Mouse (Mus musculus): ENCODE results near the gene Sema3b.
A peak's percentile ranks its signal among the peaks of the same experiment; 100 is the strongest.

Gene Sema3b

DNA sequence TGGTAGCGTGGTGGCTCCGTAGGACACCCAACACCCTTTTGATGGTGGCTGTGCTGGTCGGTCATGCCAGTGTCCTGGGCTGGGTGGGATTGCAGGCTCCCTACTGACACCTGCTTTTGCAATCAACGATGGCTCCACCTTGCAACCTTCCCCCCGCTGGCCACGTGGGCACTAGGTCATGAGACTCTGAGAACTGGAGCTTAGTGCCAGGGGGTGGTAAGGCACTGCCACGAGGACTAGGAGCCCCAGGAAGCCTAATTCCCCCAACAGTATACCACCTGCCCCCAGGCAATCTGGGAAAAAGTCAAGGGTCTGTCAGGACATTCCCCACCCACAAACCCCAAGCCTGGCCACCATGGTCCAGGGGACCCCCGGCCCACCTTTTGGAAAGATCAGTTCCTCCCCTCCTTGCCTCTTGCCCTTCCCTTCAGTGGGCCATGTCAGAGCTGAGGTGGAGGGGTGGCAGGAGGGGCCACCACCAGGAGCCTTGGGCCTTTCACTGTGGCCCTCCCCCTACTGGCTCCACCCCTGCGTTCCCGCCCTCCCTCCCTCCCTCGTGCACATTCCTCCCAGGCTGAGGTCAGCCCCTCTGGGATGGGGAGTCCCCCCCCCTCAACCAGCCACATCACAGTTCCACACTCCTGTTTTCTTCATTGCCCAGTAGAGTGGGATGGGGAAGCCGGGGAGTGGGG is at the start of gene Sema3b:
TSS of gene Sema3b (minus strand) at position 489 of the 692 bp plus-strand sequence.
- no peak for DNase-seq (ENCODE audit: extremely low read depth, low read depth, low spot score)

GRCm38 (mm10) chr9:107658096-107658495 is 49.1 kb upstream of the Sema3b start:
- no peak for DNase-seq (ENCODE audit: extremely low read depth, low read depth, low spot score)

GRCm38 (mm10) chr9:107657144-107657543 is 48.1 kb upstream of the Sema3b start:
- no peak for DNase-seq (ENCODE audit: extremely low read depth, low read depth, low spot score)

- no peak for DNase-seq (ENCODE audit: extremely low read depth, low read depth, low spot score)
Measured at GRCm38 (mm10) chr9:107654585-107654984, 45.6 kb upstream of the Sema3b start.

- no peak for DNase-seq (ENCODE audit: extremely low read depth, low read depth, low spot score)
Measured at GRCm38 (mm10) chr9:107653474-107653873, 44.4 kb upstream of the Sema3b start.

- DNase-seq (ENCODE audit: extremely low read depth, low read depth, low spot score) = no peak
Measured at GRCm38 (mm10) chr9:107650708-107651481, 41.9 kb upstream of the Sema3b start.

DNA sequence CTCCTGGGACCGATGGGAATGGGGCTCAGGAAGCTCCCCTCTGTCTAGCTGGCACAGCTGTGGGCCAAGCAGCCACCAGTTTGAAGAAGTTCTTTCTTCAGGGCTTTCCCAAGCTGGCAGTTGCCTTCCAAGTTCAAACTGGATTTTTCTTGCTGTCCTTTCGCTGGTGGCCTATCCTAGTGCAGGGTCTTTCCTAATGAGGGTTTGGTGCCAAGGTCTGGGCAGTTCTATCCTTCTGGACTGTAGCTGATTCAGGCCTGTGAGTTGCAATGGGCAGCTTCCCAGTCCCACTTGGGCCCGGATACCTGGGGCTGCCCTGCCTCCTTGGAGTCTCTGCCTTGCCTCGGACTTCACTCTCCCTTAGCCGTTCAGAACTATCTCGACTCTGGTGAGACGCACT is 41.2 kb upstream of the Sema3b start:
- DNase-seq (ENCODE audit: extremely low read depth, low read depth, low spot score) = no peak

DNA sequence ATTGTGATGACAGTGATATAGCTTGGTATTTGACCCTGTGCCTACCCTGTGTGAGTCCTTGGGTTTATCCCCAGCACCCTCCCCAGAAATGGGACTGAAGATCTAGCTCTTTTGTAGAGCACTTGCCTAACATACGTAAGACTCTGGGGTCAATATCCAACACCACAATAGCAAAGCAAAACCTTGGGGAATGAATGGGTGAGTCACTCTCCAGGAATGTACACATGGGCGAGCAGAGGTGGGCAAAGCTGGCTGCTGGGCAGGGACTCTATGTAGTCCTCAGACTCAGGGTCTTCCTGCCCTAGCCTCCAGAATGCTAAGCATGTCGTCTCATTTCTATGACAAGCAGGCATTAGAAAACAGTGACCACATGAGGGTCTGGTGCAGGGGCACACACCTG is 39.7 kb upstream of the Sema3b start:
- no peak for DNase-seq (ENCODE audit: extremely low read depth, low read depth, low spot score)

- DNase-seq (ENCODE audit: extremely low read depth, low read depth, low spot score) = no peak
Measured at GRCm38 (mm10) chr9:107646975-107647374, 37.9 kb upstream of the Sema3b start.

GRCm38 (mm10) chr9:107645577-107645976 is 36.5 kb upstream of the Sema3b start:
- DNase-seq (ENCODE audit: extremely low read depth, low read depth, low spot score) = no peak

DNA sequence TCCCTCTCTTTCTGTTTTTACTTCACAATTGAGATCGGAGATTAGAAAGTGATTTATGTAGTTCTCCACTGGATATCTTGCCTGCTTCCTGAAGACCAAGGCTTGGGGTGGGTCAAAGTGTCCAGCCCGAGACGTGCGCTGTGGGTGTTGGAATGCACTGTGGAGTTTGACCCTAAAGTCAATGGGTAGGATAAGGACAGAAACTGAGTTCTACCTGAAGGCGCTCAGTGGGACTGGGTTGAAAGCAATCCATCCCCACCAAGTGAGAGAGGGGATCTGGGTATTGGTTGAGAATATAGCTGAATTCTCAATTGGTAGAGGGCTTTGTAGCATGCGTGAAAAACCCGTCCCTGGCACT is 36.1 kb upstream of the Sema3b start:
- no peak for DNase-seq (ENCODE audit: extremely low read depth, low read depth, low spot score)

GRCm38 (mm10) chr9:107644495-107645152 is 35.6 kb upstream of the Sema3b start:
- DNase-seq (ENCODE audit: extremely low read depth, low read depth, low spot score) = no peak

- DNase-seq (ENCODE audit: extremely low read depth, low read depth, low spot score) = no peak
Measured at GRCm38 (mm10) chr9:107643544-107644214, 34.6 kb upstream of the Sema3b start.

DNA sequence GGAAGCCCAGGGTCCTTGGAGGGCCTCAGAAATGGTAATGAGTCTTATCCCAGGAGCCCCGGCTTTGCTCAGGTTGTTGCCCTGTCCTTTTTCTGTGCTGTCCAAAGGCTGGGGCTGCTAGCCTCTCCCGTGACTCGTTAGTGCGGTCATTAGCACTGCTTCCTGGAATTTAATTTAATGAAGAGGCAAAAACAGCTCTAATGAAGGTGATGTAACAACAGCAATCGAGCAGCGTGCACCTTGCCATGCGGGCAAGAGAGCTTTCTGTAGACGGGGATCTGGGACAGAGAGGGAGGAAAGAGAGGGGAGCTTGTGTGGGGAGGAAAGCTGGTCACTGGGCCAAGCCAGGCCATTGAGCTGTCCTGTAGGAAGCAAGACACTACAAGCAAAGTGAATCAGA is 32.6 kb upstream of the Sema3b start:
- no peak for DNase-seq (ENCODE audit: extremely low read depth, low read depth, low spot score)

GRCm38 (mm10) chr9:107640257-107640772 is 31.3 kb upstream of the Sema3b start:
- no peak for DNase-seq (ENCODE audit: extremely low read depth, low read depth, low spot score)

DNA sequence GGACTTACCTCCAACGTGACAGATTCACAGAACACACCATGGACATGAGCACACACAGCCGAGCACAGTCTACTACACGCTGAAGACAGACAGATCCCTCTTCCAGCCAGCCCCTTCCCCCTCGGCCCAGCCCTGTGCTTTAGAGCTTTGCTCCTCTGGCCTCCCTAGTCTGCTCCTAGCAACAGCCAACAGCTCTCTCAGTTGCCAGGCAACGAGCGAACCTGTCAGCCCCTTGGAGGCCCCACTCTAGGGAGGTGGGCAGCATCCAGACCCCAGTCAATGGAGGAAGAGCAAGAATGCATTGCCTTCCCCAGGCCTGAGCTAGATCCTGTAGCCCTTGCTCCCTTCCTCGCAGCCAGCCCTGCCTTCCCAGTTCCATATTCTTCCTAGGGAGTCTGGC is 28.0 kb upstream of the Sema3b start:
- DNase-seq (ENCODE audit: extremely low read depth, low read depth, low spot score) = no peak

- peak; percentile 47 for DNase-seq (ENCODE audit: extremely low read depth, low read depth, low spot score)
Measured at GRCm38 (mm10) chr9:107635279-107636028, 26.4 kb upstream of the Sema3b start, which contains the start of gene Gnai2. TSS of gene Gnai2 (minus strand) at chr9:107635367.

- no peak for DNase-seq (ENCODE audit: extremely low read depth, low read depth, low spot score)
Measured at GRCm38 (mm10) chr9:107634406-107635278, 25.6 kb upstream of the Sema3b start.

- no peak for DNase-seq (ENCODE audit: extremely low read depth, low read depth, low spot score)
Measured at GRCm38 (mm10) chr9:107633661-107634405, 24.8 kb upstream of the Sema3b start.
